Mouse (Mus musculus) ES-Bruce4 (cell line): Measurements from ENCODE around the gene E2f7. TPM values are rescaled to one million over a fixed set of nuclear protein-coding genes. Genes with fewer than 3 reads are reported as not detected.

Experiments
- H3K27ac ChIP-seq: 2 replicates; pipeline ENCODE4 v1.5.1; 2012; ENCODE audit warnings: low read length, inconsistent platforms; ENCODE audit not compliant: insufficient read depth
- H3K27me3 ChIP-seq: 2 replicates; pipeline ENCODE4 v1.6.1; 2012; ENCODE audit warnings: mild to moderate bottlenecking, low read length, inconsistent platforms; ENCODE audit not compliant: control insufficient read depth, poor library complexity, insufficient read depth, severe bottlenecking
- H3K36me3 ChIP-seq: 2 replicates; pipeline ENCODE4 v1.6.1; 2012; ENCODE audit warnings: inconsistent platforms, mild to moderate bottlenecking, low read length, moderate library complexity; ENCODE audit not compliant: control insufficient read depth, poor library complexity, insufficient read depth, severe bottlenecking
- H3K4me1 ChIP-seq: one replicate; pipeline ENCODE4 v1.8.1; 2011; ENCODE audit warnings: low read length; ENCODE audit not compliant: control insufficient read depth, insufficient read depth
- H3K4me3 ChIP-seq: 2 replicates; pipeline ENCODE4 v1.5.1; 2011; ENCODE audit warnings: low read depth, mild to moderate bottlenecking, low read length
- H3K9ac ChIP-seq: 2 replicates; pipeline ENCODE4 v1.6.1; 2012; ENCODE audit warnings: low read depth, mild to moderate bottlenecking, inconsistent platforms; ENCODE audit not compliant: poor library complexity, severe bottlenecking
- H3K9me3 ChIP-seq: replicated peaks from 2 replicates; pipeline ENCODE4 v1.6.1; 2012; ENCODE audit warnings: mild to moderate bottlenecking, low read length, inconsistent platforms; ENCODE audit not compliant: control insufficient read depth, poor library complexity, insufficient read depth, severe bottlenecking
- CTCF ChIP-seq: IDR thresholded peaks from one replicate; pipeline ENCODE4 v1.8.1; 2011; ENCODE audit warnings: low read depth, low read length
- EP300 ChIP-seq: IDR thresholded peaks from 2 replicates; pipeline ENCODE4 v1.6.1; 2011; ENCODE audit warnings: low read depth, low read length; ENCODE audit not compliant: insufficient read depth
- POLR2A ChIP-seq: IDR thresholded peaks from one replicate; pipeline ENCODE4 v1.8.1; 2011; ENCODE audit warnings: low read length; ENCODE audit not compliant: insufficient read depth
- polyA plus RNA-seq: library from polyadenylated mRNA; stranded (reverse); fragments of >200 nt; gene quantifications from 2 replicates; pipeline ENCODE4 v1.2.4, GENCODE M21; 2011; ENCODE audit warnings: low read depth; ENCODE audit not compliant: missing spikeins, insufficient read depth, insufficient read length

Gene E2f7
- polyA plus RNA-seq, 1 experiment: 31.4 TPM

DNA sequence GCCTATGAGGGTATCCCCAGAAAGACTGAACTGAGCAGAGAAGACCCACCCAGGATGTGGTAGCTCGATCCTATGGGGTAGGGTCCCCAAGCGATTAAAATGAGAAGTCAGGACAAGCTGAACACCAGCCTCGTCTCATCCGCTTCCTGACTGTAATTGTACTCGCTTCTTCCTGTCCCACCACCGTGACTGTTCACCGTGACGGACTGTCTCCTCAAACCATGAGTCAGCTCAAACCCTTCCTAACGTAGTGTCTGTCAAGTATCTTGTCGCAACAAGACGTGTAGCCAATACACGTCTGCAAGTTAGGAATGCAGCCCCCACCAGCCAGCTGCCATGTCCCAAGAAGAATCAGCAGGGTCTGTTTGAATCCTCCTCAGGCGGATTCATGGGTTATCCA is 18.2 kb downstream of the E2f7 start:
- no peak for TF ChIP-seq POLR2A
- TF ChIP-seq CTCF: no peak
- no peak for TF ChIP-seq EP300
- Histone ChIP-seq H3K4me1 (no peaks in the 10 kb centered on the region), H3K4me3 (no peak overlapping the region), H3K9ac (no peak overlapping the region), H3K9me3 (no peaks in the 10 kb centered on the region), H3K36me3 (peaks cover 50% of the 10 kb centered on the region), H3K27me3 (no peaks in the 10 kb centered on the region), H3K27ac (no peak overlapping the region)

DNA sequence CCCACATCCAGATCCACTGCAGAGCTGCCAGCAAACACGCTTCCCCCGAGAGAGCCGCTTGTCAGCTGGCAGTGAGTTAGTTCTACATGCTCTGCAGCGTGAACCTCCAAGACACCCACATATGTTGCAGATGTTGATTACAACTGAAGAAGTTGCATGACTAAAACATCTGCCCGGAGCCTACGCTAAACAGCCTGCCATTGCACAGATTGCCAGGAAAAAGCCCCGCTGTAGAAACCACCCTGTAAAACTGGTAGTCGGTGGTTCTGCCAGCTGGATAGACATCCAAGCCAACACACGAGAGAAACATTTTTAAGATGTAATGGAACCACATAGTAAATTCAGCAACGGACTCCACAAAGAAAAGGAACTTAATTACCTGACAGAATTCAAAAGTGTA is 24.3 kb downstream of the E2f7 start:
- Histone ChIP-seq H3K9ac (no peak overlapping the region), H3K4me1 (no peaks in the 10 kb centered on the region), H3K36me3 (peaks cover 45% of the 10 kb centered on the region), H3K4me3 (no peak overlapping the region), H3K27ac (no peak overlapping the region), H3K27me3 (no peaks in the 10 kb centered on the region), H3K9me3 (no peaks in the 10 kb centered on the region)
- TF ChIP-seq CTCF (no peak), EP300 (no peak), POLR2A (no peak)

DNA sequence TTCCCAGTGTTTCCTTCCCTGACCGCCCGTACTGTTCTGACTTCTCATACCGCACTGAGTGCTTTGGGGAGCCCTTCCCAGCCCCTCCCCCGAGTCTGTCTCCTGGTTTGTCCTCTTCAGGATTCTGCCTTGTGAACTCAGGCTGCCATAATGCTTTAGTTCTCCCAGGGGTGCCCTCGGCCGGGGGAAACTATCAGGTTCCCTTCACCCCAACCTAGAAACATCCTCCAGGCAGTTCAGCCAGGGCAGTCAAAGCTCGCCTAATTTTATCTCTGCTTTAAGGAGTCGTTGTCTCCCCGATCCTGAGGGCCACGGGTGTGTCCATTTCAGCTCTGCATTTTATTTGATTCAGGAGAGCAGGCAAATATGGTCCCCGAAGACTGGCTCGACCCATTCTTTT is 28.0 kb downstream of the E2f7 start:
- Histone ChIP-seq H3K27ac (no peak overlapping the region), H3K4me3 (no peak overlapping the region), H3K4me1 (no peaks in the 10 kb centered on the region), H3K36me3 (peaks cover 28% of the 10 kb centered on the region), H3K9ac (no peak overlapping the region), H3K9me3 (no peaks in the 10 kb centered on the region), H3K27me3 (no peaks in the 10 kb centered on the region)
- TF ChIP-seq CTCF (no peak), EP300 (no peak), POLR2A (no peak)

DNA sequence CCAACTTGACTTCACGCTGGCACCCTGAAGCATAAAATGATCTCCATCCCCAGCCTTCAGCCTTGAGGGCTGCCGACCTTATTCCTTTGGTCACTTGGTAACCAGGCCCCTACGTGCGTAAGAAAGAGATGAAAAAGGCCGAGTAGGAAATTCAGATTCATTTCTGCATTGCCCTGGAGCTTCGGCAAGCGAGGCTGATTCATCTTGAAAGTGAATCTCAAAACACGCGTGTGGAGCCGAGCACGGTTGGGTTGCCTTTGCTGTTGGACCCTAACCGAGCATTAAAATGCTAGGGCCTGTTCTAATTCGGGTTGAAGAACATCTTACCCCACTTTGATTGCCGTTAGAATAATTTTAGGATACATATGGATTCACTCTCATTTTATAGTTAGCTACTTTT is 28.6 kb downstream of the E2f7 start:
- Histone ChIP-seq H3K9ac (no peak overlapping the region), H3K36me3 (peaks cover 24% of the 10 kb centered on the region), H3K4me3 (no peak overlapping the region), H3K27me3 (no peaks in the 10 kb centered on the region), H3K4me1 (no peaks in the 10 kb centered on the region), H3K27ac (no peak overlapping the region), H3K9me3 (no peaks in the 10 kb centered on the region)
- TF ChIP-seq CTCF: no peak
- TF ChIP-seq EP300: no peak
- TF ChIP-seq POLR2A: no peak

DNA sequence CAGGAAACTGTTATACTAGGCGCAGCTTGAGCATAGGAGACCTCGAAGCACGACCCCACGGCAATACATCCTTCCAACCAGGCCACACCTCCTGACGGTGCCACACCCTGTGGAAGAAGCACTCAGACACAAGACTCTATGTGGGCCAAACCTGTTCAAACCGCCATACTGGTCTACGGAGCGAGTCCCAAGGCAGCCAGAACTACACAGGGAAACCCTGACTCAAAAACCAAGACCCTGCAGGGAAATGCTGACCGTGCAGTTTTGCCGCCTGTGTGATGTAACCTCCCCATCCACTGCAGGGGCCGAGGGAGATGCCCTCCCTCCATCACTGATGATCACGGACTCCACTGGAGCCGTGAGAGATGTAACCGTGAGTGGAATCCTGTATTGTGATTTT is 36.5 kb downstream of the E2f7 start:
- no peak for TF ChIP-seq CTCF
- no peak for TF ChIP-seq EP300
- TF ChIP-seq POLR2A: no peak
- H3K27me3 ChIP-seq: no peaks in the 10 kb centered on the region
- H3K4me3 ChIP-seq: no peak overlapping the region
- H3K27ac ChIP-seq: no peak overlapping the region
- no peaks in the 10 kb centered on the region for H3K9me3 ChIP-seq
- no peaks in the 10 kb centered on the region for H3K4me1 ChIP-seq
- H3K9ac ChIP-seq: no peak overlapping the region
- H3K36me3 ChIP-seq: peaks cover 30% of the 10 kb centered on the region

DNA sequence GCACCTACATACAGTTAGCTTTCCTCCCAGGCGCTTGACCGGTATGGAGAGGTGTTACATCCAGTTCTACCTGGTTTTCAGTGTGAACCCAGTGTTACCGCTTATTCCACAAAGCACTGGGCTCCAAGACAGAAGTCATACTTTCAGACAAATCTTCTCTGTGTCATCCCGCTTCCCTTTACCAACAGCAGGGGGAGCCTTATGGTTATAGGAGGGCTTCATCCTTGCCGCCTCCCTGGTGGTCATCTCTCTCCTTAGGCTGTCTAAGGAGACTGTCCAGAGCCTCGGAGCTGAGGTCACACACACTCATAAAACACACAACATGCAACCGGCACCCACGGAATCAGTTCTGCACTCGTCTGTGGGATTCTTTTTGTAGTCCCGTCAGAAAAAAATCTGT is 37.4 kb downstream of the E2f7 start:
- TF ChIP-seq EP300 (no peak), POLR2A (no peak), CTCF (peak; percentile 52)
- Histone ChIP-seq H3K9ac (no peak overlapping the region), H3K9me3 (no peaks in the 10 kb centered on the region), H3K4me3 (no peak overlapping the region), H3K36me3 (peaks cover 30% of the 10 kb centered on the region), H3K4me1 (no peaks in the 10 kb centered on the region), H3K27me3 (no peaks in the 10 kb centered on the region), H3K27ac (no peak overlapping the region)
